Mouse (Mus musculus): Measurements from ENCODE around the gene Tbc1d25. TPM values are rescaled to one million over a fixed set of nuclear protein-coding genes. Genes with fewer than 3 reads are reported as not detected.

Tbc1d25 gene
- 14.3 and 14.8 TPM in 2 replicates for polyA plus RNA-seq (2016; fragmentation: Nextera tagmentation; extraction: Ambion mirVana)

DNA sequence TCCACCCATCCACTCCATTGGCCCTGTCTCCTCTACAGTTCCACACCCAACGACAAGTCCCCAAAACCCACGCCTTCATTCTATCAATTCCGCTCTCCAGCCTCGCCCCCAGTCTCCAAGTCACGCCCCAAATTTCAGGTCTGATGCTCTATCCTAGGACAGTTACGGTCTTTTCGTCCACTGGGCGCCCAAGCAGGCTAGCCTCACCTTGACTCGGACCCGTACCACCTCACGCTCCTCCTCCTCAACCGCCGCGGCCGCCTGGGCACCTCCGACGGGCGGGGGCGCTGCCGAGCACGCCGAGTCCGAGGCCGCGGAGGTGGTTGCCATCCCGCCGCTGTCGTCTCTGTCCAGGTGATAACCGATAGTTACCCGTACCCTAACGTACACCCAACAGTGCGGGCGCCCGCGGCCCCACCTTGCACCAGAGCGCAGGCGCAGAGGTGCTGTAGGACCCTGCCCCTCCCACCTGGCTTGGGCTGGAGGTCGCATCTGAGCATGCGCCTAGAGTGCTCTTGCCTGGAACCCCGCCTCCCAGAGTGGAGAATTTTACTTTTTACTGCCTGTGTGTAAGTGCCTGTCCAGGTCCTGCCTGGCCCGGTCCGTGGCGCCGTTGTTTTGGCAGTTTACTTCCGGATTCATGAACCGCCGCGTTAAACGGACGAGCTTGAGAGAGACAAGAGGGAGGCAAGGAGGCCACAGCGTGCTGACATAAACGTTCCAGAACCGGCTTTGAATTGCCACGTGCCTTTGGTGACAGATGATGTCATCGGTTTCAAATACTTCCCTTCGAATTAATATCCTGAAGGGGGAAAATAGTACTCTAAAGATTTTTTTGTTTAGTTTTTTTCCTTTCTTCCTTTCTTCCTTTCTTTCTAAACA, at the start of gene Tbc1d25:
Tbc1d25 (minus strand) TSS at position 678 of the 882 bp plus-strand sequence.
- Histone ChIP-seq H3K4me3 (peak within 1 kb of the TSS; percentile 56), H3K4me1 (no peaks in the 10 kb centered on the region), H3K27ac (no peak within 1 kb of the TSS), H3K27me3 (no peaks in the 10 kb centered on the region), H3K4me2 (replicated peaks) (peak within 1 kb of the TSS; percentile 45), H3K36me3 (no peaks in the 10 kb centered on the region), H3K9ac (peak within 1 kb of the TSS; percentile 36), H3K9me3 (no peaks in the 10 kb centered on the region)
- peak; percentile 96 for ATAC-seq (ENCODE audit: insufficient number of reproducible peaks, insufficient read depth, low FRiP score, low TSS enrichment)
- WGBS: 16% methylated on average over 56 of the region's 56 CpGs

- Histone ChIP-seq H3K4me2 (replicated peaks) (no peak overlapping the region), H3K27ac (no peak overlapping the region), H3K4me1 (no peaks in the 10 kb centered on the region), H3K36me3 (no peaks in the 10 kb centered on the region), H3K4me3 (no peak overlapping the region), H3K27me3 (no peaks in the 10 kb centered on the region), H3K9ac (no peak overlapping the region), H3K9me3 (no peaks in the 10 kb centered on the region)
- ATAC-seq (ENCODE audit: insufficient number of reproducible peaks, insufficient read depth, low FRiP score, low TSS enrichment): no peak
- 83% methylated on average over 7 of the region's 7 CpGs for WGBS
These were observed 47.5 kb upstream of the Tbc1d25 start for GRCm38 (mm10) chrX:8223473-8223872.

DNA sequence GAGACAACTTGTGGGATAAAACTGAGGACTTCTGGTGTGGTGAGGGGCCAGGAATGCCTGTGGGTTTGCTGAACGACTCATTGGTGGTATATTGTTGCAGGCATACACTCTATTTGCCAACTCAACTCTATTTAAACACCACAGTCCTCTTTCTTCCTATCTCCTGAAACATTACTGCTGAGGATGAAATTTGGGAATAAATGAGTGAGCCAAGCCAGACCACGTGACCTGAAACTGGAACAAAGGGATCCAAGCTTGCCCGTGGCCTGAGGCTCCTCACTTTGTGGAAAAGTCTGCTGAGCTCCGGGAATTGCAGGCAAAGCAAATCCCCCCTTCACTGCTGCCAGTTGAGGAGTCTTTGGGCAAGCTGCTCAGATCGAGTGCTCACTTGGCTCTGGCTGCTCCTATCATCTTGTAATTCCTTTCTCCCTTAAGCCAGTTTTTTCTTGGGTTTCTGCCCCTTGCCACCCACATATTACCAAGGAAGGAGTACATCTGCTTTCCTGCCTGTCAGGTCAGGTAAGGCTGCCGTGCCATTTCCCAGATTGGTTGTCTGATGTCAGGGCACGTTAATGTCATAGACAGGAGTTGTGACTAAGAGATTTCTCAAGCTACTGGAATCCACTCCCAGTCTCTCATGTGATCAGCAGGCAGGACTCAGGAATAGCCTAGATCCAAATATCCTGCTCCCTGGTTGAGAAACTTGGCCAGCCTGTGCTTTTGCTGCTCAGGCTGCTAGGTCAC, 46.9 kb upstream of the Tbc1d25 start:
- 41% methylated on average over 7 of the region's 7 CpGs for WGBS
- no peaks in the 10 kb centered on the region for H3K9me3 ChIP-seq

GRCm38 (mm10) chrX:8222296-8222677, 46.3 kb upstream of the Tbc1d25 start:
- H3K27ac ChIP-seq: no peak overlapping the region
- H3K4me2 ChIP-seq (replicated peaks): no peak overlapping the region
- no peaks in the 10 kb centered on the region for H3K27me3 ChIP-seq
- H3K4me1 ChIP-seq: no peaks in the 10 kb centered on the region
- 70% methylated on average over 3 of the region's 3 CpGs for WGBS
- H3K36me3 ChIP-seq: no peaks in the 10 kb centered on the region
- H3K9ac ChIP-seq: no peak overlapping the region
- H3K9me3 ChIP-seq: no peaks in the 10 kb centered on the region
- H3K4me3 ChIP-seq: no peak overlapping the region
- ATAC-seq (ENCODE audit: insufficient number of reproducible peaks, insufficient read depth, low FRiP score, low TSS enrichment): no peak

More for the DNA sequence above, 46.9 kb upstream of the Tbc1d25 start:
- Histone ChIP-seq H3K27me3 (no peaks in the 10 kb centered on the region), H3K9ac (no peak overlapping the region), H3K27ac (no peak overlapping the region), H3K4me1 (no peaks in the 10 kb centered on the region), H3K36me3 (no peaks in the 10 kb centered on the region), H3K4me3 (no peak overlapping the region), H3K4me2 (replicated peaks) (no peak overlapping the region)
- ATAC-seq (ENCODE audit: insufficient number of reproducible peaks, insufficient read depth, low FRiP score, low TSS enrichment): no peak

- Histone ChIP-seq H3K4me3 (no peak overlapping the region), H3K4me1 (no peaks in the 10 kb centered on the region), H3K27me3 (no peaks in the 10 kb centered on the region), H3K36me3 (no peaks in the 10 kb centered on the region), H3K9me3 (no peaks in the 10 kb centered on the region), H3K4me2 (replicated peaks) (no peak overlapping the region), H3K9ac (no peak overlapping the region), H3K27ac (no peak overlapping the region)
- 28% methylated on average over 8 of the region's 8 CpGs for WGBS
- ATAC-seq (ENCODE audit: insufficient number of reproducible peaks, insufficient read depth, low FRiP score, low TSS enrichment): no peak
These were observed 43.7 kb upstream of the Tbc1d25 start for GRCm38 (mm10) chrX:8219651-8220050.

- no peak overlapping the region for H3K4me3 ChIP-seq
- H3K27me3 ChIP-seq: no peaks in the 10 kb centered on the region
- no peak overlapping the region for H3K9ac ChIP-seq
- no peaks in the 10 kb centered on the region for H3K4me1 ChIP-seq
- WGBS: 72% methylated on average over 2 of the region's 2 CpGs
- no peak for ATAC-seq (ENCODE audit: insufficient number of reproducible peaks, insufficient read depth, low FRiP score, low TSS enrichment)
- no peak overlapping the region for H3K4me2 ChIP-seq (replicated peaks)
- H3K27ac ChIP-seq: no peak overlapping the region
- no peaks in the 10 kb centered on the region for H3K36me3 ChIP-seq
- no peaks in the 10 kb centered on the region for H3K9me3 ChIP-seq
These were observed 42.1 kb upstream of the Tbc1d25 start for GRCm38 (mm10) chrX:8218114-8218513.

DNA sequence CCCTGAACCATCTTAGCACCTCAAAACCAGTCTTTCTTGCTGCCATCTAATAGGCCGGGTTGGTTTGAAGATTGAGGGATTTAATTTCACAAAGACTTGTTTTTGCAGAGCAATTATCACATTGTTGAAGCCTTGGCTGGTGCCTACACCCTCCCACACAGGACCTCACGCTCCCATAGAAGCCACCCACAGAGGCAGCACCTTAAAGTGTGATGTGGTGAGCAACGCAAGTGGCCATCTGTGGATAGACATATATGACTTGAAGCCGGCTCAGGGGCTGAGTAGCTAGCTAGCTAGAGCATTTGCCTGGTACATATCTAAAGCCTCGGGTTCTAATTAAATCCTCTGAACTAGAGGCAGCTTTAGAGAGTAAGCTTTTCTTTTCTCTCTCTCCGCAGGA, 41.4 kb upstream of the Tbc1d25 start:
- Histone ChIP-seq H3K36me3 (no peaks in the 10 kb centered on the region), H3K27ac (no peak overlapping the region), H3K27me3 (no peaks in the 10 kb centered on the region), H3K4me2 (replicated peaks) (no peak overlapping the region), H3K9me3 (no peaks in the 10 kb centered on the region), H3K9ac (no peak overlapping the region), H3K4me3 (no peak overlapping the region), H3K4me1 (no peaks in the 10 kb centered on the region)
- ATAC-seq (ENCODE audit: insufficient number of reproducible peaks, insufficient read depth, low FRiP score, low TSS enrichment): no peak
- WGBS: 38% methylated on average over 6 of the region's 6 CpGs

DNA sequence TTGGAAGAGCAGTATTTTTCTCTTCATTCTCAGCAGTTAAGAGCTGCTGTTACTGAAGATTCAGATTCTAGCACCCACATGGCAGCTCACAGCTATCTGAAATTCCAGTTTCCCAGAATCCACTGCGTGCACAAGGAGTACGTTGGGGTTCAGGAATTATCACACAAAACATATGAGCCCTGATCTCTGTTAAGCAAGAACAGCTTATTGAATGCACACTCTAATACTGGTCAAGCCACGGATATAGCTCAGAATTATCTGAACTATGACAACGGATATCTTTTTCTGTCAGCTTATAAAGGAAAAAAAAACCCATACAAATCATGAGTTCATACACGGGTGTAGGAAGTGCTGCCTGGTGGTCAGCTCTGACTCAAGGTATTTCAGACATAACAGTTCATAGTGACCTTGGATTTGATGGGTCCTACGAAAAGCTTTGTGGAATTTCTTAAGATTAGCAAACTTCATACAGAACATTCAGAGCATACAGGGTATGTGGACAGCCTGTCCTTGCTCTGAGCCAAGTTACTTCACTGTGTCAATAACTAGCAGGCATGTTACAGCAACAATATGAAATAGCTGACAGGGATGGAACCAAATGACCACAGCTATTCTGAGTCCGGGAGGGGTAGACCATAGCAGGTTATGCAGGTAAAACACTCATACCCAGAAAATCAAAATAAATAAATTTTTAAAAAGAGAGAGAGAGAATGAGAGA, 35.7 kb upstream of the Tbc1d25 start:
- H3K9ac ChIP-seq: no peak overlapping the region
- H3K4me2 ChIP-seq (replicated peaks): no peak overlapping the region
- H3K27me3 ChIP-seq: no peaks in the 10 kb centered on the region
- H3K9me3 ChIP-seq: no peaks in the 10 kb centered on the region
- ATAC-seq (ENCODE audit: insufficient number of reproducible peaks, insufficient read depth, low FRiP score, low TSS enrichment): no peak
- WGBS: 74% methylated on average over 7 of the region's 7 CpGs
- H3K4me3 ChIP-seq: no peak overlapping the region
- no peaks in the 10 kb centered on the region for H3K36me3 ChIP-seq
- H3K27ac ChIP-seq: no peak overlapping the region
- no peaks in the 10 kb centered on the region for H3K4me1 ChIP-seq

GRCm38 (mm10) chrX:8209720-8210119, 33.7 kb upstream of the Tbc1d25 start:
- Histone ChIP-seq H3K4me3 (no peak overlapping the region), H3K9ac (no peak overlapping the region), H3K4me1 (no peaks in the 10 kb centered on the region), H3K4me2 (replicated peaks) (no peak overlapping the region), H3K36me3 (no peaks in the 10 kb centered on the region), H3K27ac (no peak overlapping the region), H3K9me3 (no peaks in the 10 kb centered on the region), H3K27me3 (no peaks in the 10 kb centered on the region)
- WGBS: 50% methylated on average over 2 of the region's 2 CpGs
- ATAC-seq (ENCODE audit: insufficient number of reproducible peaks, insufficient read depth, low FRiP score, low TSS enrichment): no peak

DNA sequence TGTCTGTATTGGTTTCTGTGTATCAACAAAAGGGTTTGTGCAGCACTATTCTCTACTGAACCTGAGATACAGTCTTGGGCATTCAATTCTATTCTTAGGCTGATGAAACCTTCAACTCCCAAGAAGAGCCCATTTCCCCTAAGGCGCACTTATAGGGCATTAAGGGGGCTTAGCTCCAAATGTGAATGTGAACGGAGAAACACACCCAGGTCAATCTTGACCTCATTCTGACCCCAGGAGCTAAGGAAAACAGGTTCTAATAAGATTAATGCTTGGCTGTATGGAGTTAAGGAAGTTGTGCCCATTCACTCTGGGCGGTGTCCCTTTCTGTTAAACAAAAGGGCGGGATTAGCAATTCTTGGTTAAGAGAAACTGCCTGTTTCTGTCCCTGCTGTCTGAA, 31.2 kb upstream of the Tbc1d25 start:
- no peak overlapping the region; the same call in 1 of the 2 replicates for H3K4me2 ChIP-seq (replicated peaks)
- 22% methylated on average over 4 of the region's 4 CpGs for WGBS
- H3K9ac ChIP-seq: no peak overlapping the region
- no peak overlapping the region for H3K27ac ChIP-seq
- no peaks in the 10 kb centered on the region for H3K27me3 ChIP-seq
- H3K36me3 ChIP-seq: no peaks in the 10 kb centered on the region
- no peaks in the 10 kb centered on the region for H3K9me3 ChIP-seq
- no peaks in the 10 kb centered on the region for H3K4me1 ChIP-seq
- no peak for ATAC-seq (ENCODE audit: insufficient number of reproducible peaks, insufficient read depth, low FRiP score, low TSS enrichment)
- H3K4me3 ChIP-seq: no peak overlapping the region

DNA sequence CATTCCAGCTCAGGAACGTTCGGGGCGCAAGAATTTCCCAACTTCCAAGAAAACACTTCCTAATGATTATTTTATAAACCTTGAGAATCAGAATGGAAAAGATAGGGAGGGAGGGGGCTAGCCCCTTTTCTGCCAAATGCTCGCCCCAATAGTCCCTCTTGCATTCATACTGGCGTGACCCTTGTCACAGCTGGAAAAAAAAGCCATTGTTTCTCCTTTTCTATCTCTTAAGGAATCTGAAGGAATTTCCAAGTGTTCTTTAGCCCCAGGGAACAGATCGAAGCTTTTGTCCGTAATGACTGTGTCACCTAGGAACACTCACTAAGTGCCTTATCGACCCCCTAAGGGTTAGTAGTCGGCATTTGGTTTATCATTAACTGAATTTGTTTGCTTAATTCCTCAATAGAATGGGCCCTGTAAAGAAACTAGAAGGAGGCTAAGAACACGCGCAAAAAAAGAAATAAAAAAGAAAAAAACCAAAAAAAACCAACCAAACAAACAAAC, 30.8 kb upstream of the Tbc1d25 start:
- ATAC-seq (ENCODE audit: insufficient number of reproducible peaks, insufficient read depth, low FRiP score, low TSS enrichment): no peak
- WGBS: 16% methylated on average over 11 of the region's 11 CpGs
- Histone ChIP-seq H3K4me2 (replicated peaks) (peak overlapping the region; percentile 45), H3K9ac (no peak overlapping the region; the same call in 1 of the 2 replicates), H3K4me1 (no peaks in the 10 kb centered on the region), H3K9me3 (no peaks in the 10 kb centered on the region), H3K27ac (no peak overlapping the region), H3K27me3 (no peaks in the 10 kb centered on the region), H3K4me3 (peak overlapping the region; percentile 47), H3K36me3 (no peaks in the 10 kb centered on the region)

Data from embryonic facial prominence, embryonic 12.5 days (tissue).